Mouse (Mus musculus) small intestine, adult 2 months (tissue): Measurements from ENCODE around the gene C2cd2l. TPM values are rescaled to one million over a fixed set of nuclear protein-coding genes. Genes with fewer than 3 reads are reported as not detected.
"Not testable (repeated sequence)": the region's sequence is repeated elsewhere in the genome, so short reads cannot be mapped to it uniquely, and the experiment has no call there.

Source experiments
- H3K27ac ChIP-seq: fragments of 200-500 bp; 2 replicates; pipeline ENCODE4 v1.5.1; 2012; ENCODE audit warnings: low read depth, low read length, control low read depth, inconsistent platforms; ENCODE audit not compliant: insufficient read depth
- H3K27me3 ChIP-seq: fragments of 200-500 bp; 2 replicates; pipeline ENCODE4 v1.6.1; 2012; ENCODE audit warnings: mild to moderate bottlenecking, moderate library complexity, low read length, inconsistent platforms; ENCODE audit not compliant: control insufficient read depth, insufficient read depth
- H3K36me3 ChIP-seq: fragments of 200-500 bp; 2 replicates; pipeline ENCODE4 v1.6.1; 2012; ENCODE audit warnings: mild to moderate bottlenecking, low read length, control low read depth, inconsistent platforms; ENCODE audit not compliant: control insufficient read depth, insufficient read depth
- H3K4me1 ChIP-seq: fragments of 200-500 bp; 2 replicates; pipeline ENCODE4 v1.6.1; 2012; ENCODE audit warnings: low read length, inconsistent platforms, mixed read lengths; ENCODE audit not compliant: control insufficient read depth, insufficient read depth, insufficient read length
- H3K4me3 ChIP-seq: fragments of 200-500 bp; 2 replicates; pipeline ENCODE4 v1.5.1; 2012; ENCODE audit warnings: low read depth, mild to moderate bottlenecking, control low read depth, inconsistent platforms, low read length, moderate library complexity
- CTCF ChIP-seq: fragments of 200-500 bp; IDR thresholded peaks from 2 replicates; pipeline ENCODE4 v1.5.1; 2012; ENCODE audit warnings: low read depth, mild to moderate bottlenecking, control low read depth, inconsistent platforms, low read length, moderate library complexity, mixed read lengths; ENCODE audit not compliant: insufficient replicate concordance, insufficient read length; ENCODE audit errors: extremely low read depth
- POLR2A ChIP-seq: fragments of 200-500 bp; IDR thresholded peaks from 2 replicates; pipeline ENCODE4 v1.6.1; 2012; ENCODE audit warnings: low read depth, mild to moderate bottlenecking, control low read depth, inconsistent platforms, low read length, moderate library complexity
- WGBS: fragments of 180-500 bp; shearing (Covaris S2); methylation state at CpG from one replicate; pipeline ENCODE4 v1.1.7; 2018; 5-methylcytosine and 5-hydroxymethylcytosine counted together
- polyA plus RNA-seq: library from polyadenylated mRNA; depleted of rRNA; stranded (reverse); fragments of >200 nt; gene quantifications from 2 replicates; pipeline ENCODE4 v1.2.3, GENCODE M21; 2012; rRNA removed

The C2cd2l gene
- 113 and 257 TPM in 2 replicates for polyA plus RNA-seq

DNA sequence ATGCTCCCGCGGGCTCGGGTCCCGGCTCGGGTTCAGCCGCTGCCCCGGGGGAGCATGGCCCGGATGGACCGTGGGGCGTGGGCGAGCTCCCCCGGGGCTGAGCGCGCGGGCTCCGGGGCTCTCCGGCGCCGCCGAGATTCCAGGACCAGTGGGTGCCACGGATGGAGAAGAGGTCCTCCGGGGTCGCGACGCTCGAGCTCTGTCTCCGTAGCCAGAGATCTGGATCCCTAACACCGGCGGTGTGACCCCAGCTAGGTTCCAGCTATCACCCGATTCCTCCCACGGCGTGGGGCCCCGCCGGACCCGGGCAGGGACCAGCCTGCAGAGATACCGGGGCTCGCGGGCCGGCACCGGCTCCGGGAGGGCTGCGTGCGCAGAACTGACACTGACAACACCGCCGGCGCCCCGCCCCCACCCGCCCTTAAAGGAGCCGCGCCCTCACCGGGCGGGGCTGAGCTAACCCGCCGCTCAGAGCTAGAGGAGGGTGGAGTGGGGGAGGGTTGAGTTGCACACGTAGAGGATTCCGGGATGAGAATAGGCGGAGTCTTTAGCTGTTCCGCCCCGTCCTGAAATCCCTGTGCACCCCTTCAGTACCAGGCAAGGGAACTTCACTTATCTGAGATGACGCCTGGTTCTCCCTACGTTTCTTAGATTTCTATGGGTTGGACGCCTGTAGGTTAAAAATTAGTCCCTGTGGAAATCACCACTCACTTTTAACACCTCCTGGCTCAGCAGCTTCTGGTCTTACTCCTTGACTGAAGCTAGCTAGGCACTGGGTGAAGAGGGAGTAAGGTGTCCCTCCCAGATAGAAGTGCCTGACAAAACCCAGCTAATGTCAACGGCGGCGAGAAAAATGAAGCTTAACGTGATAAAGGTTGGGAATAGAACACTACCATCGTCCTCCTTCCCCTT, at the start of gene C2cd2l:
Gene C2cd2l, minus strand, starts transcription at position 399 of the 912 bp plus-strand sequence.
- Histone ChIP-seq H3K36me3 (peaks cover 24% of the 10 kb centered on the region), H3K4me3 (peak within 1 kb of the TSS; percentile 97), H3K27ac (peak within 1 kb of the TSS; percentile 90), H3K27me3 (no peaks in the 10 kb centered on the region), H3K4me1 (peaks cover 3% of the 10 kb centered on the region; the same call in 1 of the 2 replicates)
- WGBS = under 1% methylated on average over 67 of the region's 67 CpGs
- TF ChIP-seq CTCF = no peak
- peak; percentile 83; the same call in 1 of the 2 replicates for TF ChIP-seq POLR2A

DNA sequence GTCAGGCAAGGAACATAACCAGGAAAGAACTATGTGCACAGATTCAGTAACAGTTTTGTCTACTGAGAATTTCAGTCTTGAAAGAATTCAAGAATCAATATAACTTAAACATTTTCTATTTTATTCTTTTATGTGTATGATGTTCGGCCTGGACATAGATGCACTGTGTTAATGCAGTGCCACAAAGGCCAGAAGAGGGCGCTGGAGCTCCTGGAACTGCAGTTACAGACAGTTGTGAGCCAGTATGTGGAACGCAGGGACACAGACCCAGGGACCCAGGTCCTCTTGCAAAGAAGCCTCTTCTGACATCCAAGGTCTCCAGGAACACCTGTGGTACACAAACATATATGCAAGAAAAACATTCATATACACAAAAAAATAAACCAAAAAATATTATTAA, 44.4 kb upstream of the C2cd2l start:
- peaks cover 2% of the 10 kb centered on the region; the same call in 1 of the 2 replicates for H3K4me1 ChIP-seq
- H3K27ac ChIP-seq = no peak overlapping the region
- H3K36me3 ChIP-seq = 0 out of 2 replicates have a peak, but pooled peaks cover under 1% of the 10 kb centered on the region
- H3K4me3 ChIP-seq = no peak overlapping the region
- 72% methylated on average over 3 of the region's 3 CpGs for WGBS
- TF ChIP-seq CTCF (peak; percentile 42; the same call in 1 of the 2 replicates), POLR2A (no peak)
- H3K27me3 ChIP-seq = no peaks in the 10 kb centered on the region

DNA sequence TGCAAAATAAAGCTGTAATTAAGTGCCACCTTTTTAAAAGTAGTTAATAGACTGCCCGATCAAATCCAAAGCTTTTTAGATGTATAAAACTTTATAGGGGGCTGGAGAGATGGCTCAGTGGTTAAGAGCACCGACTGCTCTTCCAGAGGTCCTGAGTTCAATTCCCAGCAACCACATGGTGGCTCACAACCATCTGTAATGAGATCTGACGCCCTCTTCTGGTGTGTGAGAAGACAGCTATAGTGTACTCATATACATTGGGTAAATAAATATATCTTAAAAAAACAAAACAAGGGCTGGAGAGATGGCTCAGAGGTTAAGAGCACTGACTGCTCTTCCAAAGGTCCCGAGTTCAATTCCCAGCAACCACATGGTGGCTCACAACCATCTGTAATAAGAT, 41.8 kb upstream of the C2cd2l start:
- peak overlapping the region; percentile 68 for H3K27ac ChIP-seq
- 35% methylated on average over 4 of the region's 4 CpGs for WGBS

DNA sequence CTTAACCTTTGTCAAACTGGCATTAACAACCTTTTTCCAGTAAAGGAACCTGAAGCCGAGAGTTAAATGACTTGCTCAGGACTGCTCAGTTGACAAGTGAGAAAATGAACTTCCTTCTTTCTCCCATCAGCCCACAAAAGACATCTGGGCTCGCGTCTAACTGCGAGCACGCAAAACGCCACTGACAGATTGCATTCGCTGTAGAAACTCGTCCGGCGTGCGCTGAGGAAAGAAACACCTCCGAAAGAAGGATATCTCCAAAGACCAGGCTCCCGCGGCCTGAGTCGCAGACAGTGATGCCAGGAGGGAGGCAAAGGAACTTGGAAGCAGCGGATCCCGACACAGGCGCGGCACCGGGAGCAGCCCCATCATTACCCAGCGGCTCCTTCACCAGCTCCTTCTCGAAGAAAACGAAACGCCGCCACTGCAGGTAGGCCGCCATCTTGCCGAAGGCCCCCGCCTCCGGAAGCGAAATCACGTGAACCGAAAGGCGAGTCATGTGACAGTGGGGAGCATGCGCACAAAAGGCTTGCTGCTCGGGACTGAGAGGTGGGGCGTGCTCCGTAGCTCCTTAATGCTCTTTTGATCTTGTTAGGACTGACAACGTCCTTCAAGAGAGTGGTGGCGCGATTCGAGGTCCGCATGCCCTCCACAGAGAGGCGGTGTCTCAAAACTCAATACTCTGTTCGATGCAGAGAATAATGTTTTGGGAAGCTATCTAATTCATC, 41.3 kb upstream of the C2cd2l start, which contains the start of gene Vps11:
Gene Vps11, minus strand, starts transcription at position 481 of the 728 bp plus-strand sequence.
- peak within 1 kb of the TSS; percentile 68 for H3K27ac ChIP-seq
- peaks cover 23% of the 10 kb centered on the region for H3K36me3 ChIP-seq
- peaks cover 2% of the 10 kb centered on the region; the same call in 1 of the 2 replicates for H3K4me1 ChIP-seq
- TF ChIP-seq POLR2A (peak; percentile 82; the same call in 1 of the 2 replicates), CTCF (no peak)
- under 1% methylated on average over 44 of the region's 44 CpGs for WGBS
- no peaks in the 10 kb centered on the region for H3K27me3 ChIP-seq
- peak within 1 kb of the TSS; percentile 92 for H3K4me3 ChIP-seq

More for the DNA sequence above, 41.8 kb upstream of the C2cd2l start:
- H3K27me3 ChIP-seq, H3K4me1 ChIP-seq: not testable (repeated sequence)
- H3K36me3 ChIP-seq = peaks cover 17% of the 10 kb centered on the region
- peak overlapping the region; percentile 92 for H3K4me3 ChIP-seq

DNA sequence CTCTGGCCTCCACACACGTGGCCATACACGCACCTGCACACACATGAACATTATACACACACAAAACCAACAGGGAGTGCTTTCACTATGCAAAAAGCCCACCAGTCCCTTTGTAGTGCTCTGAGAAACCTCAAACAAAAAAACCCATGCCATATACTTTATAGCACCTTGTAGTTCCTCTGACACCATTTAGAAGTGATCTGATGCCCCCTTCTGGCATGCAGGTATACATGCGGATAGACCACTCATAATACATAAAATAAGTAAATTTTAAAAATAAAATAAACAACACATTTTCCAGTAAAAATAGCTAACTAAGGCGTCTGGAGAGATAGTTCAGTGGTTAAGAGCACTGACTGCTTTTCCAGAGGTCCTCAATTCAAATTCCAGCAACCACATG, 37.1 kb upstream of the C2cd2l start:
- H3K27ac ChIP-seq = no peak overlapping the region
- TF ChIP-seq CTCF = no peak
- no peak for TF ChIP-seq POLR2A
- no peak overlapping the region for H3K4me3 ChIP-seq
- 65% methylated on average over 4 of the region's 4 CpGs for WGBS
- H3K36me3 ChIP-seq = peaks cover 62% of the 10 kb centered on the region
- H3K27me3 ChIP-seq = no peaks in the 10 kb centered on the region
- peaks cover 2% of the 10 kb centered on the region; the same call in 1 of the 2 replicates for H3K4me1 ChIP-seq

DNA sequence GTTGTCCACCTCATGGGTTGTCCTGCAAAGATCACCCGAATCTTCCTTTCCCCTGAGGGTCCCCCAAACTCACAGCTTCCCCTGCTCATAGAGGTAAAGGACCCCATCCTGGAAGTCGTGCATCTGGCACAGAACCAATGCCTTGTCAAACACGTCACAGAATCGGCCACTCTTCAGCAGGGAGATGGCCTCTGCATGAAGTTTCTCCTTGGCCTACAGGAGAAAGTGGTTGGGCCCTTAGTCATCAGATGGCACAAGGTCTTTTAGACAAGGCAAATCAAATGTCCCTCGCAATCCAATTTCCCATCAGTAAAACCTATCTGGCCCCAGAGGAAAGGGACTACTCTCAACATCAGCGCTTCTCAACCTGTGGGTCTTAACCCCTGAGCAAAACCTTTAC, 33.1 kb upstream of the C2cd2l start:
- Histone ChIP-seq H3K4me1 (no peaks in the 10 kb centered on the region), H3K36me3 (peaks cover 79% of the 10 kb centered on the region), H3K27me3 (no peaks in the 10 kb centered on the region), H3K4me3 (no peak overlapping the region), H3K27ac (no peak overlapping the region)
- 92% methylated on average over 6 of the region's 6 CpGs for WGBS
- no peak for TF ChIP-seq POLR2A
- TF ChIP-seq CTCF = no peak

DNA sequence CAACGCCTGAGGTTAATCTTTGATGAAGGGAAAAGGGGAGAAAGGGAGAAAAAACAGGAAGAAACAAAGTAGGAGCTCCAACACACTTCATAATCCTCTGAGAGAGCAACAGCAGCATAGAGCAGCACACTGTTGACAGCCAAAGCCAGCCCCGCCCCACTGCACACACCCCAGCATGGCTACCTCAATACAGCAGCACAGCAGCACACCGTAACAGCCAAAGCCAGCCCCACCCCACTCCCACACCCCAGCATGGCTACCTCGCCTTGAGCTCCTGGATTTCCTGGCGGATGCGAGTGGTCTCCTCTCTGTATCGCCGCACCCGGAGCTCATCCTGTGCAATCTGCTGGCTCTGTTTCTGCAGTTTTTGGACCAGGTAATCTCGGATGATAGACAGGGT, 32.3 kb upstream of the C2cd2l start:
- H3K36me3 ChIP-seq = peaks cover 77% of the 10 kb centered on the region
- TF ChIP-seq POLR2A (no peak), CTCF (no peak)
- no peak overlapping the region for H3K4me3 ChIP-seq
- H3K27me3 ChIP-seq = no peaks in the 10 kb centered on the region
- WGBS = 89% methylated on average over 10 of the region's 10 CpGs
- H3K4me1 ChIP-seq = no peaks in the 10 kb centered on the region
- H3K27ac ChIP-seq = no peak overlapping the region
